Mouse (Mus musculus): Measurements from ENCODE around the gene Nr2c2ap. TPM values are rescaled to one million over a fixed set of nuclear protein-coding genes. Genes with fewer than 3 reads are reported as not detected.

Nr2c2ap gene
- polyA plus RNA-seq, 1 experiment from 2014 or later, result 14.9 TPM

DNA sequence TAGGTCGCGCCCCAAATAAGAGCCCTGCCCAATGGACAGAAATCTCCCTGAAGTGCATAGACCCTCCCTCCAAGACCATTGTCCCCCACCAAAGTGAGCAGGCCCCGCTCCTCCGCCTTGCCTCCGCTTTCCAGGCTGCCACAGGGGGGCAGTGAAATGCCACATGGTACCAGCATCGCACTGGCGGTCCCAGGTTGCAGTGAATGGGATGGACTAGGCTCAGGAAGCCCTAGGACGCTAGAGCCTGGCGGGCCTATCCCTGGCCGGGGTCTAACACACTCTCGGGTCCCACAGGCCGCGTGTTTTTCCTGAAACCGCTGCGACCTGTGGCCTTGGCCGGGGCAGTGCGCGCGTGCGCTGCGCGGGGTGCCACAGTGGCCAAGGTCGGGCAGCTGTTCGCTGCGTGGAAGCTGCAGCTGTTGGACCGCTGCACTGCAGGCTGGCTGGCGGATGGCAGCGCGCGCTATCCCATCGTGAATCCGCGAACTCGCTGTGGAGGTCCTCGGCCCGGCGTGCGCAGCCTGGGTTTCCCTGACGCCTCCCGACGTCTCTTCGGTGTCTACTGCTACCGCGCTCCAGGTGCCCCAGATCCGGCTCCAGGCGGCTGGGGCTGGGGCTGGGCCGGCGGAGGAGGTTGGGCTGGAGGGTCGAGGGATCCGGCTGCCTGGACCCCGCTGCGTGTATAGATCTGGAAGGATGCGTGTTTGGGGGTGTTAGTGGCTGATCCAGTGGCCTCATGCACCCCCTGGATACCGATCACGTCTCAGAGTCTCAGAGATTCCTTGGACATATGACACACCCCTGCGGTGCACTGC is 43.1 kb upstream of the Nr2c2ap start:
- no peak for ATAC-seq
- peaks cover 19% of the 10 kb centered on the region for H3K4me1 ChIP-seq (ENCODE audit: insufficient read depth)
- no peak overlapping the region for H3K4me3 ChIP-seq (ENCODE audit: low read depth, low read length)
- H3K9ac ChIP-seq (replicated peaks), result no peak overlapping the region
- 5% methylated on average over 54 of the region's 56 CpGs for WGBS (ENCODE audit: insufficient replicate concordance)
- peaks cover 75% of the 10 kb centered on the region for H3K27me3 ChIP-seq (ENCODE audit: insufficient read depth, low read length)
- TF ChIP-seq CTCF (IDR thresholded peaks at IDR 0.05; ENCODE audit: low read depth) (peak; percentile 71), EP300 (IDR thresholded peaks at IDR 0.05; ENCODE audit: low read depth) (no peak)
- no peaks in the 10 kb centered on the region for H3K36me3 ChIP-seq (replicated peaks; ENCODE audit: insufficient read depth, low read length)
- DNase-seq, result peak; percentile 50
- H3K4me2 ChIP-seq (ENCODE audit: low read depth, low read length), result no peak overlapping the region
- H3K9me3 ChIP-seq (ENCODE audit: low read length), result no peaks in the 10 kb centered on the region
- H3K27ac ChIP-seq (ENCODE audit: low read depth), result no peak overlapping the region

DNA sequence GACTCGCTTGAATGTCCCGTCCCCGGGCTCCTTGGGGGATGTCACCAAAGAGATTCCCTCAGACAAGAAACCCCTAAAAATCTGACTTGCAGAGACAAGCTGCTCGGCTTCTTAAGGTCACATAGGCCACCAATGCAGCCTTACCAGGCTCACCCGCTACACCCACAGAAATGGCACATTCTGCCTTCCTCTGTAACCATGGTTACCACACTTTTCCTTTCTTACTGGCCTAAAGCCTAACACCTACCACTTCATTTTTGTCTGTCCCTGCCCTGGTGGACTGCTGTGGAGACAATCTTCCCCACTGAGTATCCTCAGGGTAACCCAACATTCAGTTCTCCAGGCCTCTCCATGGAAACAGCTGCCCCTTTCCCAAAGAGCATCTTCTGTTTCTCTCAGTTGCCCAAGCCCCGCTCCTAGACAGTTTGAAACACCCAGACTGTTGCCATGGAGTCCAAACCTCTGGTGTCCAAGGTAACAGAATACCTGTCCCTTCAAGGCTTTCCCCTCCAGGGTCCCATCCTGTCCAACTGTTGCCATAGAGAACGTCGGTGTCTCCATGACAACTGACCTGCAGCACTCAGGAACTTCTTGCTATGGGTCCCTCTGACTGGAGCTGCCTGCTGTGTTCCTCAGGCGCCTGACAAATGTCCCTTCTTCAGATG is 41.7 kb upstream of the Nr2c2ap start:
- Histone ChIP-seq H3K4me3 (ENCODE audit: low read depth, low read length) (no peak overlapping the region), H3K4me1 (ENCODE audit: insufficient read depth) (peaks cover 7% of the 10 kb centered on the region; the same call in 1 of the 2 replicates), H3K9ac (replicated peaks) (no peak overlapping the region), H3K9me3 (ENCODE audit: low read length) (no peaks in the 10 kb centered on the region), H3K4me2 (ENCODE audit: low read depth, low read length) (no peak overlapping the region), H3K36me3 (replicated peaks; ENCODE audit: insufficient read depth, low read length) (no peaks in the 10 kb centered on the region), H3K27ac (ENCODE audit: low read depth) (no peak overlapping the region), H3K27me3 (ENCODE audit: insufficient read depth, low read length) (peaks cover 62% of the 10 kb centered on the region)
- WGBS (ENCODE audit: insufficient replicate concordance), result 61% methylated on average over 9 of the region's 9 CpGs
- no peak for TF ChIP-seq CTCF (IDR thresholded peaks at IDR 0.05; ENCODE audit: low read depth)
- no peak for TF ChIP-seq EP300 (IDR thresholded peaks at IDR 0.05; ENCODE audit: low read depth)
- ATAC-seq (no peak), DNase-seq (no peak)

DNA sequence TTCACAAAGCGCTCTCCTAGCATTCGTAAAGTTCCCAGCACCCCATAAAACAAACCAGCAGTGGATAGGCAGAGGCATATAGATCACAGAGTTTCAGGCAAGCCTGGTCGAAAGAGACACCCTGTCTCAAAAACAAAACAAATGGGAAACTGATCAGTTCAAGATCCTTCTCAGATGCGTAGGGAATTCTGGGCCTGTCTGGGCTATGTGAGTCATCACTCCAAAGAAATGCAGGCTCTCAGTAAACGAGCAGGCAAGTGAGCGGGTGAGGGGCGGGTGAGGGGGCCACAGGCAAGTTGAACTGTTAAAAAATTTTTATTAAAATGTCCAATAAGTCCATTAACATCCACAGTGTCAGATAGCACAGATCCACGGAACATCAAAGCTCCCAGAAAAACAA is 38.3 kb upstream of the Nr2c2ap start:
- H3K9ac ChIP-seq (replicated peaks), result no peak overlapping the region
- no peak overlapping the region for H3K4me3 ChIP-seq (ENCODE audit: low read depth, low read length)
- no peak for TF ChIP-seq EP300 (IDR thresholded peaks at IDR 0.05; ENCODE audit: low read depth)
- TF ChIP-seq CTCF (IDR thresholded peaks at IDR 0.05; ENCODE audit: low read depth), result no peak
- DNase-seq (no peak), ATAC-seq (no peak)
- H3K36me3 ChIP-seq (replicated peaks; ENCODE audit: insufficient read depth, low read length), result no peaks in the 10 kb centered on the region
- no peak overlapping the region for H3K27ac ChIP-seq (ENCODE audit: low read depth)
- 61% methylated on average over 8 of the region's 8 CpGs for WGBS (ENCODE audit: insufficient replicate concordance)
- 0 out of 2 replicates have a peak, but pooled peaks cover 4% of the 10 kb centered on the region for H3K4me1 ChIP-seq (ENCODE audit: insufficient read depth)
- H3K9me3 ChIP-seq (ENCODE audit: low read length), result no peaks in the 10 kb centered on the region
- peaks cover 33% of the 10 kb centered on the region for H3K27me3 ChIP-seq (ENCODE audit: insufficient read depth, low read length)
- H3K4me2 ChIP-seq (ENCODE audit: low read depth, low read length), result no peak overlapping the region

DNA sequence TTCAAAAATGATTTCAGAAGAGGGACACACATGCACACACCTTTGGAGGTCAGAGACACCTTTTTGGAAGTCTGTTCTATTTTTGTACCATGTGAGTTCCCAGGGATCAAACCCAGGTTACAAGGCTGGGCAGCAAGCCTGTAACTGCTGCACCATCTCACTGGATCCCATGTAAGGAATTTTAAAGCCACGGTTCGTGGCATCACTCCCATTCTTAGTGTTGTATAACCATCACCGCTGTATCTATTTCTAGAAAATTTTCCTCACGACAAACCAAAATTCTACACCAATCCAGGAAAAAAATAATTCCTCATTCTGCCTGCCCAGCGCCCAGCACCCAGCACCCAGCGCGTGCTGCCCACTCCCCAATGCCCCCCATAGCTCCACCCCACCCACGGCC is 31.9 kb upstream of the Nr2c2ap start:
- DNase-seq (no peak), ATAC-seq (no peak)
- no peak overlapping the region for H3K4me3 ChIP-seq (ENCODE audit: low read depth, low read length)
- H3K9ac ChIP-seq (replicated peaks), result no peak overlapping the region
- TF ChIP-seq EP300 (IDR thresholded peaks at IDR 0.05; ENCODE audit: low read depth) (no peak), CTCF (IDR thresholded peaks at IDR 0.05; ENCODE audit: low read depth) (no peak)
- H3K36me3 ChIP-seq (replicated peaks; ENCODE audit: insufficient read depth, low read length), result no peaks in the 10 kb centered on the region
- H3K27me3 ChIP-seq (ENCODE audit: insufficient read depth, low read length), result 0 out of 2 replicates have a peak, but pooled peaks cover 5% of the 10 kb centered on the region
- 63% methylated on average over 8 of the region's 8 CpGs for WGBS (ENCODE audit: insufficient replicate concordance)
- H3K4me2 ChIP-seq (ENCODE audit: low read depth, low read length), result no peak overlapping the region
- H3K27ac ChIP-seq (ENCODE audit: low read depth), result no peak overlapping the region
- no peaks in the 10 kb centered on the region for H3K4me1 ChIP-seq (ENCODE audit: insufficient read depth)
- H3K9me3 ChIP-seq (ENCODE audit: low read length), result no peaks in the 10 kb centered on the region

- H3K27ac ChIP-seq (ENCODE audit: low read depth), result no peak overlapping the region
- no peak overlapping the region for H3K9ac ChIP-seq (replicated peaks)
- 83% methylated on average over 8 of the region's 8 CpGs for WGBS (ENCODE audit: insufficient replicate concordance)
- no peak overlapping the region for H3K4me2 ChIP-seq (ENCODE audit: low read depth, low read length)
- TF ChIP-seq CTCF (IDR thresholded peaks at IDR 0.05; ENCODE audit: low read depth) (no peak), EP300 (IDR thresholded peaks at IDR 0.05; ENCODE audit: low read depth) (no peak)
- no peak for ATAC-seq
- H3K36me3 ChIP-seq (replicated peaks; ENCODE audit: insufficient read depth, low read length), result no peaks in the 10 kb centered on the region
- DNase-seq, result no peak
- H3K9me3 ChIP-seq (ENCODE audit: low read length), result no peaks in the 10 kb centered on the region
- no peaks in the 10 kb centered on the region for H3K4me1 ChIP-seq (ENCODE audit: insufficient read depth)
- H3K4me3 ChIP-seq (ENCODE audit: low read depth, low read length), result no peak overlapping the region
- H3K27me3 ChIP-seq (ENCODE audit: insufficient read depth, low read length), result 0 out of 2 replicates have a peak, but pooled peaks cover 5% of the 10 kb centered on the region
These were observed 30.9 kb upstream of the Nr2c2ap start for GRCm38 (mm10) chr8:70100241-70100640.

DNA sequence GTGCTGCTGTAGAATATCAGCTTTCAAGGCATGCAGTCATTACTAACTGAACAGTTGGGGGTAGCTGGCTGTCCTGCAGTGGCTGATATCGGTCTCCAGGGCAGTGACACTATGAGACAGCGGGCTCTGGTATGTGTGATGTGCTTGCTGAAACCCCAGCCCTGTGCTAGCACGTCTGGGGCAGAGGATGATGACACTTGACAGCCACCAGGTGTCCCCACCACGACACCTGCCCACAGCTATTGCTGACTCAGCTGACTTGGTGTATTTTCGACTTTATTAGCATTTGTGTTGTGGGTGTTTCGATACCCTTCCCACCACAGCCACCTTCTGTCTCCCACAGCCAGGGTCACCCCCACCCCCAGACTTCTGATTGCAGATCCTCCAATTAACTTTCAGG is 26.6 kb upstream of the Nr2c2ap start:
- Histone ChIP-seq H3K27me3 (ENCODE audit: insufficient read depth, low read length) (peaks cover 7% of the 10 kb centered on the region; the same call in 1 of the 2 replicates), H3K9ac (replicated peaks) (no peak overlapping the region), H3K9me3 (ENCODE audit: low read length) (no peaks in the 10 kb centered on the region), H3K4me3 (ENCODE audit: low read depth, low read length) (no peak overlapping the region), H3K36me3 (replicated peaks; ENCODE audit: insufficient read depth, low read length) (no peaks in the 10 kb centered on the region), H3K27ac (ENCODE audit: low read depth) (no peak overlapping the region), H3K4me2 (ENCODE audit: low read depth, low read length) (no peak overlapping the region), H3K4me1 (ENCODE audit: insufficient read depth) (no peaks in the 10 kb centered on the region)
- TF ChIP-seq EP300 (IDR thresholded peaks at IDR 0.05; ENCODE audit: low read depth) (no peak), CTCF (IDR thresholded peaks at IDR 0.05; ENCODE audit: low read depth) (peak; percentile 82)
- peak; percentile 72 for ATAC-seq
- DNase-seq, result peak; percentile 62
- 8% methylated on average over 5 of the region's 6 CpGs for WGBS (ENCODE audit: insufficient replicate concordance)

Measured in liver, postnatal 0 days (tissue).